Mouse (Mus musculus) spleen, embryonic (tissue): ENCODE measurements around the gene Grn.

Source experiments
- CTCF ChIA-PET: fragments of 350-600 bp; sonication (Branson Sonifier 250); formaldehyde crosslinking; loops from one replicate; lab custom pipeline; 2022; lab: Charles Lee

Gene Grn

GRCm38 (mm10) chr11:102400513-102401084 is 29.5 kb upstream of the Grn start:
- CTCF ChIA-PET: interaction anchor here (0.6 kb wide), 1 partner anchor 588 kb away, joined by 3 read pairs; no protein-coding TSS in a partner anchor

- CTCF ChIA-PET: no interaction called here
Measured at GRCm38 (mm10) chr11:102401898-102402500, 28.1 kb upstream of the Grn start.

GRCm38 (mm10) chr11:102403657-102404056 is 26.5 kb upstream of the Grn start:
- CTCF ChIA-PET: no interaction called here

GRCm38 (mm10) chr11:102404161-102405010 is 25.7 kb upstream of the Grn start:
- CTCF ChIA-PET: no interaction called here

GRCm38 (mm10) chr11:102405544-102406285 is 24.4 kb upstream of the Grn start:
- CTCF ChIA-PET: interaction anchor here (0.6 kb wide), 1 partner anchor 96 kb away, joined by 3 read pairs; no protein-coding TSS in a partner anchor

GRCm38 (mm10) chr11:102406401-102406800 is 23.7 kb upstream of the Grn start:
- CTCF ChIA-PET: no interaction called here

- CTCF ChIA-PET: interaction anchor here (0.6 kb wide), 1 partner anchor 24 kb away, joined by 3 read pairs; no protein-coding TSS in a partner anchor
Measured at GRCm38 (mm10) chr11:102406900-102407833, 22.9 kb upstream of the Grn start.

- CTCF ChIA-PET: interaction anchor here (0.6 kb wide), 1 partner anchor 23 kb away, joined by 3 read pairs; no protein-coding TSS in a partner anchor
Measured at GRCm38 (mm10) chr11:102407834-102408215, 22.3 kb upstream of the Grn start, which contains the start of gene Slc25a39. Gene Slc25a39 (minus strand): TSS chr11:102407946.

GRCm38 (mm10) chr11:102408344-102408876 is 21.7 kb upstream of the Grn start:
- CTCF ChIA-PET: interaction anchor here (0.6 to 0.7 kb wide), 3 partner anchors 51 to 270 kb away, joined by 4 to 10 read pairs (median 8); partner anchors contain the start of gene Ubtf

GRCm38 (mm10) chr11:102408888-102409794 is 21.0 kb upstream of the Grn start:
- CTCF ChIA-PET: interaction anchor here (0.6 to 0.7 kb wide), 4 partner anchors 52 to 271 kb away, joined by 4 to 10 read pairs (median 6); partner anchors contain the start of gene Ubtf

- CTCF ChIA-PET: interaction anchor here (0.6 to 0.7 kb wide), 2 partner anchors 21 to 150 kb away, joined by 4 read pairs; no protein-coding TSS in a partner anchor
Measured at GRCm38 (mm10) chr11:102409795-102410330, 20.3 kb upstream of the Grn start.

GRCm38 (mm10) chr11:102410345-102410744 is 19.8 kb upstream of the Grn start:
- CTCF ChIA-PET: interaction anchor here (0.6 kb wide), 1 partner anchor 20 kb away, joined by 4 read pairs; no protein-coding TSS in a partner anchor

GRCm38 (mm10) chr11:102411061-102411460 is 19.1 kb upstream of the Grn start:
- CTCF ChIA-PET: no interaction called here

- CTCF ChIA-PET: interaction anchor here (0.6 kb wide), 1 partner anchor 161 kb away, joined by 3 read pairs; no protein-coding TSS in a partner anchor
Measured at GRCm38 (mm10) chr11:102411704-102412103, 18.4 kb upstream of the Grn start.

GRCm38 (mm10) chr11:102413059-102413458 is 17.1 kb upstream of the Grn start:
- CTCF ChIA-PET: interaction anchor here (0.6 to 0.7 kb wide), 2 partner anchors 46 to 89 kb away, joined by 4 read pairs; no protein-coding TSS in a partner anchor

- CTCF ChIA-PET: no interaction called here
Measured at GRCm38 (mm10) chr11:102415034-102415802, 14.9 kb upstream of the Grn start.

- CTCF ChIA-PET: no interaction called here
Measured at GRCm38 (mm10) chr11:102417160-102417559, 13.0 kb upstream of the Grn start.
